Mouse (Mus musculus) layer of hippocampus, adult 2 months (tissue): ENCODE measurements around the gene Ift74. TPM values are rescaled to one million over a fixed set of nuclear protein-coding genes. Genes with fewer than 3 reads are reported as not detected.
"Not testable (repeated sequence)": the region's sequence is repeated elsewhere in the genome, so short reads cannot be mapped to it uniquely, and the experiment has no call there.

ENCODE experiments used
- DNase-seq, 2 experiments: peaks; one replicate each; pipeline ENCODE4 v3.0.0; 2022; ENCODE audit warnings: low spot score in 2 of 2
- H3K27ac ChIP-seq: fragments of 200-600 bp; 2 replicates; pipeline ENCODE4 v1.8.1; 2022
- H3K4me3 ChIP-seq: fragments of 200-600 bp; 2 replicates; pipeline ENCODE4 v1.8.1; 2022; ENCODE audit warnings: mild to moderate bottlenecking
- CTCF ChIP-seq: fragments of 200-600 bp; conservative IDR thresholded peaks from 2 replicates; pipeline ENCODE4 v1.8.1; 2022; ENCODE audit warnings: antibody characterized with exemption, mild to moderate bottlenecking, moderate library complexity
- total RNA-seq, 2 experiments: library from RNA; stranded (reverse); gene quantifications; 2 replicates each; pipeline ENCODE4 v1.2.3; 2021

The Ift74 gene
- total RNA-seq, 2 experiments from 2014 or later, result 26.0 to 28.4 TPM

GRCm38 (mm10) chr4:94649920-94650319 is 35.6 kb downstream of the Ift74 start, which contains the start of gene Lrrc19:
Lrrc19 (minus strand) TSS chr4:94650144.
- Histone ChIP-seq H3K27ac (no peak within 1 kb of the TSS), H3K4me3 (no peak within 1 kb of the TSS)
- TF ChIP-seq CTCF, result no peak
- no peak for DNase-seq

GRCm38 (mm10) chr4:94650426-94651175 is 36.3 kb downstream of the Ift74 start:
- not testable (repeated sequence) for H3K27ac ChIP-seq, DNase-seq, H3K4me3 ChIP-seq

- TF ChIP-seq CTCF, result peak; percentile 83
- peak in 1 of 2 experiments; percentile 16 for DNase-seq
- Histone ChIP-seq H3K4me3 (no peak overlapping the region), H3K27ac (no peak overlapping the region)
Observed at GRCm38 (mm10) chr4:94669718-94670117, 55.4 kb downstream of the Ift74 start.

GRCm38 (mm10) chr4:94680662-94681061 is 66.4 kb downstream of the Ift74 start:
- no peak overlapping the region for H3K27ac ChIP-seq
- TF ChIP-seq CTCF, result no peak
- no peak for DNase-seq
- H3K4me3 ChIP-seq, result no peak overlapping the region

- Histone ChIP-seq H3K4me3 (no peak overlapping the region), H3K27ac (no peak overlapping the region)
- DNase-seq, result no peak
- TF ChIP-seq CTCF, result no peak
Observed at GRCm38 (mm10) chr4:94681181-94681580, 66.9 kb downstream of the Ift74 start.

- H3K27ac ChIP-seq, result no peak overlapping the region
- DNase-seq, result no peak
- TF ChIP-seq CTCF, result no peak
Observed at GRCm38 (mm10) chr4:94682029-94682428, 67.7 kb downstream of the Ift74 start.

GRCm38 (mm10) chr4:94683305-94683704 is 69.0 kb downstream of the Ift74 start:
- no peak for TF ChIP-seq CTCF
- Histone ChIP-seq H3K4me3 (no peak overlapping the region), H3K27ac (no peak overlapping the region)
- DNase-seq, result no peak

More at GRCm38 (mm10) chr4:94682029-94682428, 67.7 kb downstream of the Ift74 start:
- no peak overlapping the region for H3K4me3 ChIP-seq

GRCm38 (mm10) chr4:94689804-94690203 is 75.5 kb downstream of the Ift74 start:
- DNase-seq, H3K4me3 ChIP-seq, H3K27ac ChIP-seq: not testable (repeated sequence)

GRCm38 (mm10) chr4:94691078-94691477 is 76.8 kb downstream of the Ift74 start:
- no peak overlapping the region for H3K27ac ChIP-seq
- no peak for TF ChIP-seq CTCF
- DNase-seq, result no peak
- no peak overlapping the region for H3K4me3 ChIP-seq

- H3K27ac ChIP-seq, result no peak overlapping the region
- no peak for TF ChIP-seq CTCF
- H3K4me3 ChIP-seq, result no peak overlapping the region
- no peak for DNase-seq
Observed at GRCm38 (mm10) chr4:94692175-94692574, 77.9 kb downstream of the Ift74 start.

- Histone ChIP-seq H3K27ac (no peak overlapping the region), H3K4me3 (no peak overlapping the region)
- no peak for DNase-seq
- TF ChIP-seq CTCF, result no peak
Observed at GRCm38 (mm10) chr4:94696368-94696767, 82.1 kb downstream of the Ift74 start.

- TF ChIP-seq CTCF, result no peak
Observed at GRCm38 (mm10) chr4:94711002-94711401, 96.7 kb downstream of the Ift74 start.

GRCm38 (mm10) chr4:94711426-94711825 is 97.1 kb downstream of the Ift74 start:
- TF ChIP-seq CTCF, result no peak
- Histone ChIP-seq H3K4me3 (no peak overlapping the region), H3K27ac (no peak overlapping the region)
- DNase-seq, result no peak

More at GRCm38 (mm10) chr4:94711002-94711401, 96.7 kb downstream of the Ift74 start:
- Histone ChIP-seq H3K4me3 (no peak overlapping the region), H3K27ac (no peak overlapping the region)
- no peak for DNase-seq

- DNase-seq, result no peak
- Histone ChIP-seq H3K27ac (no peak overlapping the region), H3K4me3 (no peak overlapping the region)
- no peak for TF ChIP-seq CTCF
Observed at GRCm38 (mm10) chr4:94713741-94714140, 99.5 kb downstream of the Ift74 start.
